Mouse (Mus musculus) spleen, adult 2 months (tissue): ENCODE results near the gene Ccdc146. TPM values are rescaled to one million over a fixed set of nuclear protein-coding genes. Genes with fewer than 3 reads are reported as not detected.

ENCODE experiments used
- DNase-seq, 2 experiments: peaks; one replicate each; pipeline versions ENCODE4 v3.0.0 to v3.0.0-alpha.2; 2012 to 2021; ENCODE audit warnings: low spot score in 2 of 2, low read depth in 1 of 2
- H3K27ac ChIP-seq: fragments of 200-500 bp; 2 replicates; pipeline ENCODE4 v1.5.1; 2012; ENCODE audit warnings: low read length, inconsistent platforms; ENCODE audit not compliant: insufficient read depth
- H3K27me3 ChIP-seq: fragments of 200-500 bp; 2 replicates; pipeline ENCODE4 v1.6.1; 2012; ENCODE audit warnings: mild to moderate bottlenecking, moderate library complexity, low read length, inconsistent platforms; ENCODE audit not compliant: control insufficient read depth, insufficient read depth
- H3K36me3 ChIP-seq: fragments of 200-500 bp; 2 replicates; pipeline ENCODE4 v1.6.1; 2012; ENCODE audit warnings: mild to moderate bottlenecking, low read length, inconsistent platforms; ENCODE audit not compliant: control insufficient read depth, insufficient read depth
- H3K4me1 ChIP-seq: fragments of 200-500 bp; 2 replicates; pipeline ENCODE4 v1.6.1; 2011; ENCODE audit warnings: inconsistent platforms; ENCODE audit not compliant: control insufficient read depth, insufficient read depth, insufficient read length
- H3K4me3 ChIP-seq: fragments of 200-500 bp; 2 replicates; pipeline ENCODE4 v1.5.1; 2011; ENCODE audit warnings: mild to moderate bottlenecking, inconsistent platforms; ENCODE audit not compliant: insufficient read depth, insufficient read length; ENCODE audit errors: extremely low read depth
- CTCF ChIP-seq: fragments of 200-500 bp; IDR thresholded peaks from 2 replicates; pipeline ENCODE4 v1.5.1; 2011; ENCODE audit warnings: mild to moderate bottlenecking, inconsistent platforms; ENCODE audit not compliant: insufficient read depth, insufficient read length, insufficient replicate concordance; ENCODE audit errors: extremely low read depth
- POLR2A ChIP-seq: fragments of 200-500 bp; IDR thresholded peaks from 2 replicates; pipeline ENCODE4 v1.6.1; 2011; ENCODE audit warnings: low read depth, low read length, inconsistent platforms
- WGBS: fragments of 180-500 bp; shearing (Covaris S2); methylation state at CpG from one replicate; pipeline ENCODE4 v1.1.7; 2018; 5-methylcytosine and 5-hydroxymethylcytosine counted together
- polyA plus RNA-seq: library from polyadenylated mRNA; depleted of rRNA; stranded (reverse); fragments of >200 nt; gene quantifications from 2 replicates; pipeline ENCODE4 v1.2.3, GENCODE M21; 2012

Gene Ccdc146
- polyA plus RNA-seq, 1 experiment: not detected

- TF ChIP-seq CTCF (no peak), POLR2A (no peak)
- H3K4me3 ChIP-seq: no peak overlapping the region
- WGBS: 95% methylated on average over 8 of the region's 8 CpGs
- H3K27me3 ChIP-seq: no peaks in the 10 kb centered on the region
- DNase-seq: no peak
- H3K36me3 ChIP-seq: no peaks in the 10 kb centered on the region
- peaks cover 7% of the 10 kb centered on the region; the same call in 1 of the 2 replicates for H3K4me1 ChIP-seq
- H3K27ac ChIP-seq: no peak overlapping the region
These were observed 12.0 kb upstream of the Ccdc146 start for GRCm38 (mm10) chr5:21436471-21436975.

GRCm38 (mm10) chr5:21434148-21434929 is 9.9 kb upstream of the Ccdc146 start:
- 78% methylated on average over 11 of the region's 11 CpGs for WGBS
- no peak for DNase-seq
- Histone ChIP-seq H3K27me3 (no peaks in the 10 kb centered on the region), H3K4me1 (no peaks in the 10 kb centered on the region), H3K27ac (no peak overlapping the region), H3K36me3 (no peaks in the 10 kb centered on the region), H3K4me3 (no peak overlapping the region)
- TF ChIP-seq POLR2A (no peak), CTCF (no peak)

- no peaks in the 10 kb centered on the region for H3K36me3 ChIP-seq
- no peak for DNase-seq
- WGBS: 92% methylated on average over 6 of the region's 6 CpGs
- no peaks in the 10 kb centered on the region for H3K27me3 ChIP-seq
- H3K27ac ChIP-seq: no peak overlapping the region
- peaks cover 4% of the 10 kb centered on the region; the same call in 1 of the 2 replicates for H3K4me1 ChIP-seq
- TF ChIP-seq CTCF (no peak), POLR2A (no peak)
- H3K4me3 ChIP-seq: no peak overlapping the region
These were observed 2.2 kb upstream of the Ccdc146 start for GRCm38 (mm10) chr5:21426666-21427065.

GRCm38 (mm10) chr5:21420609-21421008 is 3.9 kb downstream of the Ccdc146 start:
- Histone ChIP-seq H3K4me3 (no peak overlapping the region), H3K27me3 (no peaks in the 10 kb centered on the region), H3K36me3 (no peaks in the 10 kb centered on the region), H3K4me1 (peaks cover 4% of the 10 kb centered on the region; the same call in 1 of the 2 replicates), H3K27ac (no peak overlapping the region)
- DNase-seq: peak in 1 of 2 experiments; percentile 54
- TF ChIP-seq CTCF (no peak), POLR2A (no peak)
- WGBS: 10% methylated on average over 1 of the region's 1 CpGs

GRCm38 (mm10) chr5:21418613-21419012 is 5.9 kb downstream of the Ccdc146 start:
- H3K27ac ChIP-seq: no peak overlapping the region
- peaks cover 7% of the 10 kb centered on the region for H3K4me1 ChIP-seq
- H3K36me3 ChIP-seq: no peaks in the 10 kb centered on the region
- no peak for DNase-seq
- no peak for TF ChIP-seq POLR2A
- no peak for TF ChIP-seq CTCF
- WGBS: 20% methylated on average over 4 of the region's 4 CpGs
- no peak overlapping the region for H3K4me3 ChIP-seq
- no peaks in the 10 kb centered on the region for H3K27me3 ChIP-seq

- TF ChIP-seq POLR2A (no peak), CTCF (no peak)
- H3K4me1 ChIP-seq: peaks cover 22% of the 10 kb centered on the region
- no peaks in the 10 kb centered on the region for H3K27me3 ChIP-seq
- H3K27ac ChIP-seq: peak overlapping the region; percentile 34; the same call in 1 of the 2 replicates
- 79% methylated on average over 1 of the region's 1 CpGs for WGBS
- no peaks in the 10 kb centered on the region for H3K36me3 ChIP-seq
- peak in 1 of 2 experiments; percentile 26 for DNase-seq
- no peak overlapping the region for H3K4me3 ChIP-seq
These were observed 10.2 kb downstream of the Ccdc146 start for GRCm38 (mm10) chr5:21414116-21414820.

- Histone ChIP-seq H3K4me3 (no peak overlapping the region), H3K36me3 (no peaks in the 10 kb centered on the region), H3K27me3 (no peaks in the 10 kb centered on the region), H3K27ac (0 out of 2 replicates have a peak overlapping the region, but pooled peaks have one; percentile 3), H3K4me1 (peaks cover 22% of the 10 kb centered on the region)
- WGBS: 94% methylated on average over 3 of the region's 3 CpGs
- TF ChIP-seq CTCF (no peak), POLR2A (no peak)
- no peak for DNase-seq
These were observed 11.2 kb downstream of the Ccdc146 start for GRCm38 (mm10) chr5:21413322-21413721.
